Mouse (Mus musculus) liver, embryonic 13.5 days (tissue): Measurements from ENCODE around the gene Opn1mw. TPM values are rescaled to one million over a fixed set of nuclear protein-coding genes. Genes with fewer than 3 reads are reported as not detected.
A peak's percentile ranks its signal among the peaks of the same experiment; 100 is the strongest.

ENCODE experiments used
- ATAC-seq: fragments of 200-750 bp; cut with Nextera tagmentation; 2 replicates; pipeline ENCODE4 v1.8.0; 2017; ENCODE audit warnings: low read depth, mild to moderate bottlenecking, moderate number of reproducible peaks, moderate library complexity
- DNase-seq: peaks from one replicate; pipeline ENCODE4 v3.0.0; 2022
- H3K27ac ChIP-seq: fragments of 300-500 bp; sonication (generic); 2 replicates; pipeline ENCODE4 v1.5.1; 2015; ENCODE audit warnings: moderate library complexity, mild to moderate bottlenecking, inconsistent platforms
- H3K27me3 ChIP-seq: fragments of 300-500 bp; sonication (generic); 2 replicates; pipeline ENCODE4 v1.6.1; 2015; ENCODE audit warnings: mild to moderate bottlenecking, inconsistent platforms
- H3K36me3 ChIP-seq: fragments of 300-500 bp; sonication (generic); 2 replicates; pipeline ENCODE4 v1.6.1; 2015; ENCODE audit warnings: mild to moderate bottlenecking, inconsistent platforms
- H3K4me1 ChIP-seq: fragments of 300-500 bp; sonication (generic); replicated peaks from 2 replicates; pipeline ENCODE4 v1.6.1; 2015; ENCODE audit warnings: inconsistent platforms
- H3K4me2 ChIP-seq: fragments of 300-500 bp; sonication (generic); 2 replicates; pipeline ENCODE4 v1.6.1; 2015; ENCODE audit warnings: inconsistent platforms, mild to moderate bottlenecking, moderate library complexity
- H3K4me3 ChIP-seq: fragments of 300-500 bp; sonication (generic); replicated peaks from 2 replicates; pipeline ENCODE4 v1.5.1; 2015; ENCODE audit warnings: mild to moderate bottlenecking, inconsistent platforms
- H3K9ac ChIP-seq: fragments of 300-500 bp; sonication (generic); 2 replicates; pipeline ENCODE4 v1.6.1; 2015; ENCODE audit warnings: mild to moderate bottlenecking, inconsistent platforms
- H3K9me3 ChIP-seq: fragments of 300-500 bp; sonication (generic); replicated peaks from 2 replicates; pipeline ENCODE4 v1.6.1; 2016; ENCODE audit warnings: inconsistent platforms
- WGBS: fragments of 180-500 bp; shearing (Covaris S2); methylation state at CpG from one replicate; pipeline ENCODE4 v1.1.7; 2015; ENCODE audit not compliant: insufficient replicate concordance; 5-methylcytosine and 5-hydroxymethylcytosine counted together
- polyA plus RNA-seq: library from polyadenylated mRNA; unstranded; fragments of >200 nt; fragmentation: Nextera tagmentation; extraction: Ambion mirVana; gene quantifications from 2 replicates; pipeline ENCODE4 v1.2.1, GENCODE M21; 2015

Opn1mw gene
- not detected in 2 replicates for polyA plus RNA-seq

- DNase-seq (no peak), ATAC-seq (no peak)
- H3K36me3 ChIP-seq: no peaks in the 10 kb centered on the region
- H3K9ac ChIP-seq: no peak within 1 kb of the TSS
- H3K9me3 ChIP-seq: no peaks in the 10 kb centered on the region
- H3K4me1 ChIP-seq: no peaks in the 10 kb centered on the region
- H3K27me3 ChIP-seq: peaks cover 12% of the 10 kb centered on the region; the same call in 1 of the 2 replicates
- H3K4me3 ChIP-seq: no peak within 1 kb of the TSS
- H3K4me2 ChIP-seq: no peak within 1 kb of the TSS
- no peak within 1 kb of the TSS for H3K27ac ChIP-seq
Observed at GRCm38 (mm10) chrX:74127164-74127563, at the start of gene Opn1mw. Gene Opn1mw, plus strand, starts transcription at chrX:74127464.

GRCm38 (mm10) chrX:74084276-74084837 lies 42.9 kb upstream of the Opn1mw start:
- Histone ChIP-seq H3K4me1 (peaks cover 29% of the 10 kb centered on the region), H3K27me3 (no peaks in the 10 kb centered on the region), H3K27ac (peak overlapping the region; percentile 89), H3K9ac (peak overlapping the region; percentile 81), H3K9me3 (no peaks in the 10 kb centered on the region), H3K4me3 (peak overlapping the region; percentile 74), H3K36me3 (0 out of 2 replicates have a peak, but pooled peaks cover 1% of the 10 kb centered on the region), H3K4me2 (peak overlapping the region; percentile 74)
- WGBS: 15% methylated on average over 17 of the region's 17 CpGs
- DNase-seq (no peak), ATAC-seq (no peak)

GRCm38 (mm10) chrX:74084946-74085498 lies 42.2 kb upstream of the Opn1mw start:
- Histone ChIP-seq H3K27ac (peak overlapping the region; percentile 89), H3K9me3 (no peaks in the 10 kb centered on the region), H3K4me3 (peak overlapping the region; percentile 74), H3K9ac (peak overlapping the region; percentile 81), H3K4me2 (peak overlapping the region; percentile 74), H3K36me3 (no peaks in the 10 kb centered on the region), H3K27me3 (no peaks in the 10 kb centered on the region), H3K4me1 (peaks cover 29% of the 10 kb centered on the region)
- WGBS: 12% methylated on average over 40 of the region's 56 CpGs
- ATAC-seq (peak; percentile 61), DNase-seq (peak; percentile 70)

GRCm38 (mm10) chrX:74085601-74086038 lies 41.6 kb upstream of the Opn1mw start:
- Histone ChIP-seq H3K4me2 (peak overlapping the region; percentile 61), H3K9ac (peak overlapping the region; percentile 81), H3K36me3 (no peaks in the 10 kb centered on the region), H3K27ac (peak overlapping the region; percentile 89), H3K27me3 (no peaks in the 10 kb centered on the region), H3K9me3 (no peaks in the 10 kb centered on the region), H3K4me3 (peak overlapping the region; percentile 74), H3K4me1 (peaks cover 29% of the 10 kb centered on the region)
- 8% methylated on average over 27 of the region's 27 CpGs for WGBS
- ATAC-seq (peak; percentile 97), DNase-seq (peak; percentile 97)

- Histone ChIP-seq H3K9ac (no peak overlapping the region), H3K4me3 (no peak overlapping the region), H3K4me2 (no peak overlapping the region), H3K27ac (no peak overlapping the region), H3K36me3 (no peaks in the 10 kb centered on the region), H3K27me3 (no peaks in the 10 kb centered on the region), H3K4me1 (no peaks in the 10 kb centered on the region), H3K9me3 (no peaks in the 10 kb centered on the region)
- no peak for ATAC-seq
- WGBS: 22% methylated on average over 1 of the region's 1 CpGs
- DNase-seq: no peak
Observed at GRCm38 (mm10) chrX:74095130-74095529, 32.1 kb upstream of the Opn1mw start.

GRCm38 (mm10) chrX:74103457-74104188 lies 23.6 kb upstream of the Opn1mw start:
- Histone ChIP-seq H3K4me3 (no peak overlapping the region), H3K9me3 (no peaks in the 10 kb centered on the region), H3K27ac (no peak overlapping the region), H3K4me1 (no peaks in the 10 kb centered on the region), H3K36me3 (no peaks in the 10 kb centered on the region), H3K9ac (no peak overlapping the region), H3K27me3 (0 out of 2 replicates have a peak, but pooled peaks cover under 1% of the 10 kb centered on the region), H3K4me2 (no peak overlapping the region)
- ATAC-seq (no peak), DNase-seq (no peak)
- 46% methylated on average over 4 of the region's 4 CpGs for WGBS

GRCm38 (mm10) chrX:74105916-74106315 lies 21.3 kb upstream of the Opn1mw start:
- no peak overlapping the region for H3K9ac ChIP-seq
- H3K9me3 ChIP-seq: no peaks in the 10 kb centered on the region
- ATAC-seq (no peak), DNase-seq (no peak)
- WGBS: 30% methylated on average over 2 of the region's 2 CpGs
- H3K4me1 ChIP-seq: no peaks in the 10 kb centered on the region
- H3K27ac ChIP-seq: no peak overlapping the region
- H3K27me3 ChIP-seq: peaks cover 4% of the 10 kb centered on the region; the same call in 1 of the 2 replicates
- no peaks in the 10 kb centered on the region for H3K36me3 ChIP-seq
- no peak overlapping the region for H3K4me2 ChIP-seq
- no peak overlapping the region for H3K4me3 ChIP-seq

GRCm38 (mm10) chrX:74108747-74109146 lies 18.5 kb upstream of the Opn1mw start:
- no peaks in the 10 kb centered on the region for H3K9me3 ChIP-seq
- WGBS: 25% methylated on average over 3 of the region's 3 CpGs

GRCm38 (mm10) chrX:74114036-74114435 lies 13.2 kb upstream of the Opn1mw start:
- Histone ChIP-seq H3K4me2 (no peak overlapping the region), H3K9me3 (no peaks in the 10 kb centered on the region), H3K36me3 (no peaks in the 10 kb centered on the region), H3K27ac (no peak overlapping the region), H3K4me1 (no peaks in the 10 kb centered on the region), H3K4me3 (no peak overlapping the region), H3K27me3 (no peaks in the 10 kb centered on the region), H3K9ac (no peak overlapping the region)
- DNase-seq (no peak), ATAC-seq (no peak)

More at GRCm38 (mm10) chrX:74108747-74109146, 18.5 kb upstream of the Opn1mw start:
- H3K4me2 ChIP-seq: no peak overlapping the region
- DNase-seq (no peak), ATAC-seq (no peak)
- peaks cover 4% of the 10 kb centered on the region; the same call in 1 of the 2 replicates for H3K27me3 ChIP-seq
- no peak overlapping the region for H3K9ac ChIP-seq
- H3K4me3 ChIP-seq: no peak overlapping the region
- no peak overlapping the region for H3K27ac ChIP-seq
- no peaks in the 10 kb centered on the region for H3K4me1 ChIP-seq
- H3K36me3 ChIP-seq: no peaks in the 10 kb centered on the region

GRCm38 (mm10) chrX:74115511-74115910 lies 11.8 kb upstream of the Opn1mw start:
- Histone ChIP-seq H3K9me3 (no peaks in the 10 kb centered on the region), H3K9ac (0 out of 2 replicates have a peak overlapping the region, but pooled peaks have one; percentile 35), H3K27ac (no peak overlapping the region), H3K4me2 (peak overlapping the region; percentile 53), H3K4me3 (peak overlapping the region; percentile 44), H3K4me1 (no peaks in the 10 kb centered on the region), H3K27me3 (0 out of 2 replicates have a peak, but pooled peaks cover 3% of the 10 kb centered on the region), H3K36me3 (no peaks in the 10 kb centered on the region)
- ATAC-seq: peak; percentile 65; the same call in 1 of the 2 replicates
- 11% methylated on average over 10 of the region's 10 CpGs for WGBS
- DNase-seq: peak; percentile 13

GRCm38 (mm10) chrX:74124975-74125374 lies 2.3 kb upstream of the Opn1mw start:
- Histone ChIP-seq H3K27me3 (peaks cover 15% of the 10 kb centered on the region; the same call in 1 of the 2 replicates), H3K4me3 (no peak overlapping the region), H3K9ac (no peak overlapping the region), H3K4me2 (no peak overlapping the region), H3K9me3 (no peaks in the 10 kb centered on the region), H3K4me1 (no peaks in the 10 kb centered on the region), H3K36me3 (no peaks in the 10 kb centered on the region), H3K27ac (no peak overlapping the region)
- WGBS: 28% methylated on average over 2 of the region's 2 CpGs
- DNase-seq (no peak), ATAC-seq (no peak)
